Mouse (Mus musculus) G1E (cell line): ENCODE data around the gene Uck2. TPM values are rescaled to one million over a fixed set of nuclear protein-coding genes. Genes with fewer than 3 reads are reported as not detected.

Experiments
- ATAC-seq: 2 replicates; pipeline ENCODE4 v1.8.0; 2016; ENCODE audit warnings: mild to moderate bottlenecking; ENCODE audit not compliant: insufficient number of reproducible peaks, poor library complexity, low FRiP score, severe bottlenecking; ENCODE audit errors: extremely low read depth
- DNase-seq: peaks from one replicate; pipeline ENCODE4 v3.0.0; 2012; ENCODE audit warnings: low spot score
- H3K27me3 ChIP-seq: 2 replicates; pipeline ENCODE4 v1.6.1; 2012; ENCODE audit warnings: mild to moderate bottlenecking, low read length, inconsistent platforms; ENCODE audit not compliant: insufficient read depth
- H3K36me3 ChIP-seq: replicated peaks from 2 replicates; pipeline ENCODE3; 2012; ENCODE audit warnings: mild to moderate bottlenecking, inconsistent platforms
- H3K4me1 ChIP-seq: 2 replicates; pipeline ENCODE4 v1.6.1; 2012; ENCODE audit warnings: low read depth, low read length, inconsistent platforms, mixed read lengths; ENCODE audit not compliant: insufficient read depth
- H3K4me3 ChIP-seq: 2 replicates; pipeline ENCODE4 v1.5.1; 2012; ENCODE audit warnings: low read depth, mild to moderate bottlenecking, inconsistent platforms, low read length, moderate library complexity, mixed read lengths
- H3K9me3 ChIP-seq: replicated peaks from 2 replicates; pipeline ENCODE4 v1.6.1; 2012; ENCODE audit warnings: inconsistent platforms
- CTCF ChIP-seq: IDR thresholded peaks from 2 replicates; pipeline ENCODE4 v1.5.1; 2012; ENCODE audit warnings: low read depth, low read length, inconsistent platforms, mixed read lengths
- GATA1 ChIP-seq: IDR thresholded peaks from 2 replicates; pipeline ENCODE4 v1.6.1; 2012; ENCODE audit warnings: borderline replicate concordance, low read length, inconsistent platforms, mixed read lengths
- GATA2 ChIP-seq: IDR thresholded peaks from 2 replicates; pipeline ENCODE4 v1.6.1; 2012; ENCODE audit warnings: low read depth, low read length, inconsistent platforms, borderline replicate concordance
- POLR2AphosphoS5 ChIP-seq: IDR thresholded peaks from 2 replicates; pipeline ENCODE4 v1.6.1; 2012; ENCODE audit warnings: low read depth, low read length, inconsistent platforms; ENCODE audit not compliant: insufficient replicate concordance
- TAL1 ChIP-seq: conservative IDR thresholded peaks from 2 replicates; pipeline ENCODE4 v1.6.1; 2012; ENCODE audit warnings: low read depth, low read length, inconsistent platforms, mixed read lengths
- polyA plus RNA-seq: library from polyadenylated mRNA; stranded (reverse); fragments of >175 nt; gene quantifications from 2 replicates; pipeline ENCODE4 v1.2.3, GENCODE M21; 2012
- total RNA-seq, 2 experiments: library from RNA; stranded (forward) in 1 of 2; stranded (reverse) in 1 of 2; fragments of 200-1000 nt in 1 of 2; fragments of >200 nt in 1 of 2; fragmentation: Nextera tagmentation in 1 of 2; gene quantifications; 2 replicates each; pipeline ENCODE4 v1.2.3; 2014 to 2017

Uck2 gene
- total and polyA plus RNA-seq, 3 experiments, result 249 to 555 (median 465) TPM

DNA sequence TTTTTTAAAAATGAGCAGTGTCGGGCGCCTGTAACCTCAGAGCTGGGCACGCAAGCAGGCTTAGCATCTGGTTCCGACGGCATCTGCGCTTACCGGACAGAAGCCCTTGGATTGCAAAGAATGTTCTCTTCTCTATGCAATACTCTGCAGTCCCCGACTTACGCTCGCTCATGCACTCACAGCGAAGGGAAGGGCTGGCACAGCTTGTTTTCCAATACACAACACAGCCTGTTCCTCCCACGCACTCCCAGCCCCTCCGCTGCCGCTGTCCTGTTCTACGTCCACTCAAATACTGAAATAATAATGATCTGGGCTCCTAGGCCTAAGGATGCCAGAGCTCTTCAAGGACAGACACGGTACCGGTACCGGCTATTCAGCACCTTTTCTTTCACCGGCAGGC lies 35.9 kb downstream of the Uck2 start:
- H3K36me3 ChIP-seq, result peaks cover 55% of the 10 kb centered on the region
- DNase-seq (no peak), ATAC-seq (no peak)

DNA sequence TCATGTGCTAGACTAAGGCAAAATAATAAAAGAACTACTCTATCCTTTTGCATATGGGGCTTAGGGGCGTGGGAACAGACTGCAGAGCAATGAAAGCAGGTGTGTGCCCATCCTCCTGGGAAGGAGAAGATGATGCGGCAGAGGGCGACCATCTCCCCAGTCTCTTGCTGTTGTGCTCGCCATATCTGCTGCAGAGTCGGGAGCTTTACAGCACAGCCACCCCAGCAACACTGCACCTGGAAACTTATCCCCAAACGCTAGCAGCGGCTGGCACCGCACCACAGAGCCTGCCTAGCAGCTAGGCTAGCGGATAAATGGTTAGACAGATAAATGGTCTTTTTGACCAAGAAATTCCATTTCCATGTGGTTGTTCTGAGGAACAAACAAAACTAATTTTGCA lies 37.2 kb downstream of the Uck2 start:
- Histone ChIP-seq H3K36me3 (peaks cover 59% of the 10 kb centered on the region), H3K4me3 (peak overlapping the region; percentile 61; the same call in 1 of the 2 replicates), H3K9me3 (no peaks in the 10 kb centered on the region), H3K4me1 (peaks cover 95% of the 10 kb centered on the region), H3K27me3 (no peaks in the 10 kb centered on the region)
- DNase-seq (no peak), ATAC-seq (no peak)
- no peak for TF ChIP-seq GATA2
- TF ChIP-seq TAL1, result no peak
- no peak for TF ChIP-seq GATA1
- no peak for TF ChIP-seq CTCF
- TF ChIP-seq POLR2AphosphoS5, result no peak

More for the DNA sequence above, 35.9 kb downstream of the Uck2 start:
- Histone ChIP-seq H3K4me3 (no peak overlapping the region; the same call in 1 of the 2 replicates), H3K27me3 (no peaks in the 10 kb centered on the region), H3K9me3 (no peaks in the 10 kb centered on the region), H3K4me1 (peaks cover 87% of the 10 kb centered on the region)
- TF ChIP-seq GATA1 (no peak), CTCF (no peak), POLR2AphosphoS5 (no peak), TAL1 (no peak), GATA2 (no peak)

DNA sequence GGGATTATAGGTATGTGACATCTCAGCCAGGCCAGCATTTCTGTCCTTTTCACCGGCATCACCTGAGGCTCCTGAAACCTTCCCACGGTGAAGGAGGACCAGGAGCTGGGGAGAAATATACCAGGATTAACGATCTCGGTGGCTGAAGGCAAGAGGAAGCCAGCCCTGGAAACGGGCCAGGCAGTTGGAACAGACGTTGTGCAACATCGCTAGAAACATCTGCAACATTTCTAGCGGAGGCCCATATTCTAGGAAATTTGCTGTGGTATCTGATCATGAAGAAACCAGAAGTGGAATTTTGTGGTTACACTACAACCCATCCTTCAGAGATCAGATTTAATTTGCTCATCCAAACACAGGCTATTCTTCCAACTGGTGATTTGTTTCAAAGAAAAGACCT lies 38.1 kb downstream of the Uck2 start:
- Histone ChIP-seq H3K27me3 (no peaks in the 10 kb centered on the region), H3K36me3 (peaks cover 62% of the 10 kb centered on the region), H3K4me3 (peak overlapping the region; percentile 51; the same call in 1 of the 2 replicates), H3K9me3 (no peaks in the 10 kb centered on the region), H3K4me1 (peaks cover 98% of the 10 kb centered on the region)
- DNase-seq, result no peak
- peak; percentile 59 for ATAC-seq
- TF ChIP-seq POLR2AphosphoS5, result no peak
- peak; percentile 43; the same call in 1 of the 2 replicates for TF ChIP-seq TAL1

DNA sequence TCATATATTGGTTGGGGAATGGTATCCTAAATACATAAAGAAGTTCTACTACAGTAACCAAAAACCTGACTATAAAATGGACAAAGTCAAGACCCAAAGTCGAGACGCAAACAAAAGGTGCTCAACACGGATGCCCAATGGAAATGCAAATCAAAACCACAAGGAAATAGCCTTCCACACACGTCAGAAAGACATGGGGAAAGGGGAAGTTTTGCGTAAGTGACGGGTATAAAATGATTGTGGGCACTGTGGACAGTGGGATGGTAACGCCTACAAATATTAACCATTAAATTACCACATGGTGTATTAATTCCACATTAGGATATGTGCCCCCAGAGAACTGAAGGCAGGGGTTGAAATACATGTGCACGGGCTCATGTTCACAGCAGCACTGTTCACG lies 38.8 kb downstream of the Uck2 start:
- no peak for ATAC-seq
- no peaks in the 10 kb centered on the region for H3K27me3 ChIP-seq
- TF ChIP-seq CTCF, result no peak
- no peak for DNase-seq
- peaks cover 60% of the 10 kb centered on the region for H3K36me3 ChIP-seq
- peak overlapping the region; percentile 51; the same call in 1 of the 2 replicates for H3K4me3 ChIP-seq
- peaks cover 98% of the 10 kb centered on the region for H3K4me1 ChIP-seq
- H3K9me3 ChIP-seq, result no peaks in the 10 kb centered on the region

DNA sequence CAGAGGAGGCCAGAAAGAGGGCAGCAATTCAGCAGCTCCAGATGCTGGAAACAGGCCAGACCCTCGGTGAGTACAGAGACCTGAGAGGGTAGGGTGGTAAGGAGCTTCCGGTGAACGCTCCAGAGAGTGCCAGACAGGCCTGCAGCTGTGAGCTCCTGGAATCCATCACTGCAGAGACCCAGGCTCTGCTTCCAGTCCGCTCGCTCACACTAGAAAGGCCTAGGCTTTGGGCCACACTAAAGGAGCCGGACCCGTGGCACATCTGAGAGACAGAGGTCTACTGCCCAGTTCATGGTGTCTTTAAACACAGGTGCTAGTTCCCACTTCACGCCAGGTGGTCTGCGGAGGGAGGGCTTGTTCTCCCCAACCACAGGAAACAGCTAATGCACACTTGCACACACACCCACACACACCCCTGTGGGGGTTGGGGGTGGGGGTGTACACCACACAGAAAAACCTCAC lies 39.9 kb downstream of the Uck2 start:
- H3K9me3 ChIP-seq, result no peaks in the 10 kb centered on the region
- no peak for TF ChIP-seq GATA1
- no peak for TF ChIP-seq GATA2
- no peak for TF ChIP-seq TAL1
- no peak for TF ChIP-seq POLR2AphosphoS5
- ATAC-seq, result no peak
- peak overlapping the region; percentile 6; the same call in 1 of the 2 replicates for H3K4me3 ChIP-seq
- no peaks in the 10 kb centered on the region for H3K27me3 ChIP-seq
- peaks cover 97% of the 10 kb centered on the region for H3K4me1 ChIP-seq
- peaks cover 60% of the 10 kb centered on the region for H3K36me3 ChIP-seq
- DNase-seq, result no peak

DNA sequence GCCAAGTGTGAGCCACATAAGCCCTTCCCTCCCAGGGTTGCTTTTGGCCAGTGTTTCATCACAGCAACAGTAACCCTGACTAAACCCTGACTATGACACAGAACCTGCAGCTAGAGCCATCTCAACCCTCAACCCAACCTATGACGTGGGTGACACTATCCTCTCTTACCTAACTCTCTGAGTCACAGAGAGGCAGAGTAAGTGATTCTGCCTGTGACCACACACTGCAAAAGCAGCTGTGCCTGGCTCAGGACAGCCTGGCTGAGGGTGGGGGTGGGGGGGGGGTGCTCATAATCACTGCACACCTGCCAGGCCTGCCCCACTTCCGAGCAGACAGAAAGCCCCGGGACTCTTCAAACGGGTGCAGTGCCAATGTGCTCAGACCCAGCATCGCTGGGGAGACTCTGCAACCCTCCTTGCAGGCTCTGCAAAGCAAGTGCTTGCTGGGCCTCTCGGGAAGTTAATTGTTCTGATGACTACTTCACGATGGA lies 42.9 kb downstream of the Uck2 start:
- DNase-seq, result no peak
- Histone ChIP-seq H3K36me3 (peaks cover 75% of the 10 kb centered on the region), H3K9me3 (no peaks in the 10 kb centered on the region), H3K27me3 (no peaks in the 10 kb centered on the region), H3K4me1 (peaks cover 94% of the 10 kb centered on the region), H3K4me3 (no peak overlapping the region)
- ATAC-seq, result no peak
- no peak for TF ChIP-seq GATA1
- no peak for TF ChIP-seq GATA2
- TF ChIP-seq CTCF, result no peak
- no peak for TF ChIP-seq POLR2AphosphoS5
- TF ChIP-seq TAL1, result no peak

DNA sequence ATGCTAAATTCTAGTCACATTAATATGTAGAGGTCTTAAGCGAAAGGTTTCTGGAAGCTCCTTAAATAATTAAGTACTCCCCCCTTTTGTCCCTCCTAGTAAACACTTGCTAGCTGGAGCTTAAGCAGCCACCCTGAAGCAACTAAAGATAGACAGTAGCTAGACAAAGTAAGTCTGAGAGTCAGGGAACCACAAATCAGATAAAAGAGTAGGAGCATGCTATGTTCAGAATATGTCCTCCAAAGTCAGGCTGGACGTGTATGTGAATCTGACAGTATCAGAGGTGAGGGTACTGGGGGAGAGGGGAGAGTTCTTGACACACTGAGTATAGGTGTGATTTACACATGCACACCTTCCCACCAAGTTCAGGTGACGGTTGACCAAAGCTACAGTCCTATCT lies 43.6 kb downstream of the Uck2 start:
- DNase-seq (no peak), ATAC-seq (no peak)

More for the DNA sequence above, 43.6 kb downstream of the Uck2 start:
- Histone ChIP-seq H3K36me3 (peaks cover 81% of the 10 kb centered on the region), H3K4me1 (peaks cover 94% of the 10 kb centered on the region), H3K9me3 (no peaks in the 10 kb centered on the region), H3K27me3 (no peaks in the 10 kb centered on the region), H3K4me3 (no peak overlapping the region)
- TF ChIP-seq GATA2 (no peak), GATA1 (no peak), POLR2AphosphoS5 (no peak), CTCF (no peak), TAL1 (no peak)
